7 mouse cellular contexts compared by ENCODE assay signal in the genomic region with DNA sequence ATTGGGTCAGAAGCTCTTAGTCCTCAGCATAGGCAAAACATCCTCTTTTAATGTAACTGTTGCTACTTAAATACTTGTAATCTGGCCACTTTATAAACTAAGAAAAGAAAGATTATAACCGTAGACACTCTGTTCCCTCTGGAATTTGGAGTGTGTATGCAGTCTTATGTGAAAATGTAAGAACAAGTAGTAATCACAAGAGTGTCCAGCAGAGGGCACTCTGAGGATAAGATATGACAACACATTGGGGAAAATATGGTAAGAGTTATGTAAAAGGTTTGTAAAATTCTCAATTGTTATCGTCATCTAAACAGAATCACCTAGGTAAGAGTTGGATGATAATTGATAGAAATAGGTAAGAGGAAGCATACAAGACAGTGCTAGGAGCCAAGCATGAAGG.
DNase-seq lines count a peak whose midpoint lies in the region; ATAC-seq and TF ChIP-seq lines count a peak whose summit lies in the region.

No protein-coding gene starts in this region.

- peak; percentile 58 for DNase-seq in CD4-positive helper T cell, adult 2 months (ENCODE audit: low read depth, low spot score)
- DNase-seq in NIH3T3 (ENCODE audit: low read depth) = peak; percentile 95
- peak; percentile 55 for DNase-seq in cerebellum, adult 9-11 months
- DNase-seq in frontal cortex, postnatal 10 days (ENCODE audit: low spot score in 2 of 2) = peak; percentile 13 to 55
- peak; percentile 84 for DNase-seq in kidney, postnatal 10 days
- peak; percentile 52 for DNase-seq in liver, postnatal 0 days
- DNase-seq in retina, embryonic 14.5 days (ENCODE audit: low spot score) = peak; percentile 89

- no peak for TF ChIP-seq EP300 in liver, postnatal 0 days (IDR thresholded peaks at IDR 0.05; ENCODE audit: low read depth)

- no peak overlapping the region for H3K9ac ChIP-seq in liver, postnatal 0 days (replicated peaks)

- no peaks in the 10 kb centered on the region for H3K9me3 ChIP-seq in liver, postnatal 0 days (ENCODE audit: low read length)

- no peaks in the 10 kb centered on the region for H3K4me1 ChIP-seq in liver, postnatal 0 days (ENCODE audit: insufficient read depth)

- 21% methylated on average over 2 of the region's 2 CpGs for WGBS in liver, postnatal 0 days (ENCODE audit: insufficient replicate concordance)

- ATAC-seq in liver, postnatal 0 days = no peak

- no peak overlapping the region for H3K4me3 ChIP-seq in liver, postnatal 0 days (ENCODE audit: low read depth, low read length)

- H3K4me2 ChIP-seq in liver, postnatal 0 days (ENCODE audit: low read depth, low read length) = no peak overlapping the region

- TF ChIP-seq CTCF in liver, postnatal 0 days (IDR thresholded peaks at IDR 0.05; ENCODE audit: low read depth) = peak; percentile 81

- H3K36me3 ChIP-seq in liver, postnatal 0 days (replicated peaks; ENCODE audit: insufficient read depth, low read length) = no peaks in the 10 kb centered on the region

- H3K27ac ChIP-seq in liver, postnatal 0 days (ENCODE audit: low read depth) = no peak overlapping the region

- no peaks in the 10 kb centered on the region for H3K27me3 ChIP-seq in liver, postnatal 0 days (ENCODE audit: insufficient read depth, low read length)

Comparison
In these comparisons a context has a peak if more than half of its experiments do, and no peak if none do; other contexts are left out.
1. DNase-seq: peak in every context shown above with its lines; median percentile 95 in NIH3T3; 89 in retina, embryonic 14.5 days; 84 in kidney, postnatal 10 days; 58 in CD4-positive helper T cell, adult 2 months; 55 in cerebellum, adult 9-11 months; 52 in liver, postnatal 0 days; 34 in frontal cortex, postnatal 10 days.